Mouse (Mus musculus): ENCODE data around the gene Pdcd1lg2. TPM values are rescaled to one million over a fixed set of nuclear protein-coding genes. Genes with fewer than 3 reads are reported as not detected.

The Pdcd1lg2 gene
- total RNA-seq, 2 experiments from 2014 or later: not detected

GRCm38 (mm10) chr19:29416393-29416902 lies 5.7 kb downstream of the Pdcd1lg2 start:
- intact Hi-C loops (cut with DNase I): no loop called here
- no peak for DNase-seq

GRCm38 (mm10) chr19:29417188-29417587 lies 6.5 kb downstream of the Pdcd1lg2 start:
- intact Hi-C loops (cut with DNase I): no loop called here
- DNase-seq: no peak

GRCm38 (mm10) chr19:29417894-29418293 lies 7.2 kb downstream of the Pdcd1lg2 start:
- no peak for DNase-seq
- intact Hi-C loops (cut with DNase I): no loop called here

GRCm38 (mm10) chr19:29418661-29419115 lies 8.0 kb downstream of the Pdcd1lg2 start:
- peak; percentile 43 to 46 for DNase-seq
- intact Hi-C loops (cut with DNase I): no loop called here

GRCm38 (mm10) chr19:29419506-29419905 lies 8.8 kb downstream of the Pdcd1lg2 start:
- intact Hi-C loops (cut with DNase I): no loop called here
- no peak for DNase-seq

- DNase-seq: peak in 1 of 2 experiments; percentile 21
- intact Hi-C loops (cut with DNase I): no loop called here
Observed at GRCm38 (mm10) chr19:29419946-29420345, 9.2 kb downstream of the Pdcd1lg2 start.

GRCm38 (mm10) chr19:29420397-29420796 lies 9.7 kb downstream of the Pdcd1lg2 start:
- DNase-seq: no peak
- intact Hi-C loops (cut with DNase I): no loop called here

GRCm38 (mm10) chr19:29422013-29422645 lies 11.4 kb downstream of the Pdcd1lg2 start:
- intact Hi-C loops (cut with DNase I): no loop called here

GRCm38 (mm10) chr19:29422796-29423195 lies 12.1 kb downstream of the Pdcd1lg2 start:
- DNase-seq: no peak
- intact Hi-C loops (cut with DNase I): no loop called here

More at GRCm38 (mm10) chr19:29422013-29422645, 11.4 kb downstream of the Pdcd1lg2 start:
- no peak for DNase-seq

- DNase-seq: no peak
- intact Hi-C loops (cut with DNase I): no loop called here
Observed at GRCm38 (mm10) chr19:29430516-29430915, 19.8 kb downstream of the Pdcd1lg2 start.

GRCm38 (mm10) chr19:29430953-29431352 lies 20.2 kb downstream of the Pdcd1lg2 start:
- DNase-seq: no peak
- intact Hi-C loops (cut with DNase I): no loop called here

- intact Hi-C loops (cut with DNase I): no loop called here
- DNase-seq: no peak
Observed at GRCm38 (mm10) chr19:29436793-29437479, 26.2 kb downstream of the Pdcd1lg2 start.

- no peak for DNase-seq
- intact Hi-C loops (cut with DNase I): no loop called here
Observed at GRCm38 (mm10) chr19:29437849-29438248, 27.1 kb downstream of the Pdcd1lg2 start.

GRCm38 (mm10) chr19:29439242-29439641 lies 28.5 kb downstream of the Pdcd1lg2 start:
- intact Hi-C loops (cut with DNase I): no loop called here
- DNase-seq: no peak

GRCm38 (mm10) chr19:29442492-29442891 lies 31.8 kb downstream of the Pdcd1lg2 start:
- intact Hi-C loops (cut with DNase I): loop anchor here (5.0 kb wide), 1 partner anchor 60 kb away; no protein-coding TSS in a partner anchor
- DNase-seq: no peak

- intact Hi-C loops (cut with DNase I): loop anchor here (5.0 kb wide), 1 partner anchor 58 kb away; no protein-coding TSS in a partner anchor
- DNase-seq: no peak
Observed at GRCm38 (mm10) chr19:29444364-29444763, 33.6 kb downstream of the Pdcd1lg2 start.

- intact Hi-C loops (cut with DNase I): no loop called here
- no peak for DNase-seq
Observed at GRCm38 (mm10) chr19:29448373-29448772, 37.7 kb downstream of the Pdcd1lg2 start.

- intact Hi-C loops (cut with DNase I): no loop called here
- no peak for DNase-seq
Observed at GRCm38 (mm10) chr19:29450376-29450775, 39.7 kb downstream of the Pdcd1lg2 start.

- DNase-seq: no peak
- intact Hi-C loops (cut with DNase I): no loop called here
Observed at GRCm38 (mm10) chr19:29454141-29454601, 43.5 kb downstream of the Pdcd1lg2 start.

- no peak for DNase-seq
- intact Hi-C loops (cut with DNase I): no loop called here
Observed at GRCm38 (mm10) chr19:29455156-29455555, 44.4 kb downstream of the Pdcd1lg2 start.

- no peak for DNase-seq
- intact Hi-C loops (cut with DNase I): no loop called here
Observed at GRCm38 (mm10) chr19:29457982-29458381, 47.3 kb downstream of the Pdcd1lg2 start.

- intact Hi-C loops (cut with DNase I): no loop called here
- no peak for DNase-seq
Observed at GRCm38 (mm10) chr19:29462462-29462861, 51.7 kb downstream of the Pdcd1lg2 start.
